Mouse (Mus musculus) embryonic fibroblast, embryonic 13.5 days (primary cell): ENCODE measurements around the gene Duox1.

Source experiments
- CTCF ChIP-seq: IDR thresholded peaks from 2 replicates; pipeline ENCODE4 v1.5.1; 2011; ENCODE audit warnings: mild to moderate bottlenecking, control low read depth, low read length, moderate library complexity, borderline replicate concordance; ENCODE audit not compliant: insufficient read depth
- POLR2A ChIP-seq: IDR thresholded peaks from 2 replicates; pipeline ENCODE4 v1.6.1; 2011; ENCODE audit warnings: low read depth, mild to moderate bottlenecking, control low read depth, low read length, moderate library complexity

DNA sequence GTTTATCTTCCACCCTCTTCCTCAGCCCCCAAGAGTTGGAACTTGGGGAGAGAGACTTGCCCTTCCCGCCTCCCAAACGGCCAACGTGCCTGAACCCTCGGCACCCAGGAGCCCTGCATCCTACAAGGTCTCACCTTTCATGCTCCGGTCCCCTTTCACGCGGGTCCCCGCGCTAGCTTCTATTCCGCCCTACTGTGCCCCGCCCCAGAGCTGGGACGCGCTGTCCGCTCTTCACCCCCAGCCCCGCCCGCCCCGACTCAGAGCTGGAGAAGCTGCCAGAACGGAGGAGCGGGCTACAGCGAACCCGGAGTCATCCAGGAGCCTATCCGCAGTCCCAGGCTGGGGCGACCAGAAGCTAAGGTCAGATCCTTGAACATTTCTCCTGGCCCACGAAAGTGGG, 1.9 kb upstream of the Duox1 start, which contains the start of gene Duoxa1:
- TF ChIP-seq POLR2A (no peak), CTCF (no peak)
